Mouse (Mus musculus) heart, adult 9 months (tissue): ENCODE measurements around the gene Tpst2.
"Not testable (repeated sequence)": the region's sequence is repeated elsewhere in the genome, so short reads cannot be mapped to it uniquely, and the experiment has no call there.

Source experiments
- DNase-seq, 2 experiments: peaks; one replicate each; pipeline ENCODE4 v3.0.0; 2022; ENCODE audit warnings: low spot score in 2 of 2

The Tpst2 gene

DNA sequence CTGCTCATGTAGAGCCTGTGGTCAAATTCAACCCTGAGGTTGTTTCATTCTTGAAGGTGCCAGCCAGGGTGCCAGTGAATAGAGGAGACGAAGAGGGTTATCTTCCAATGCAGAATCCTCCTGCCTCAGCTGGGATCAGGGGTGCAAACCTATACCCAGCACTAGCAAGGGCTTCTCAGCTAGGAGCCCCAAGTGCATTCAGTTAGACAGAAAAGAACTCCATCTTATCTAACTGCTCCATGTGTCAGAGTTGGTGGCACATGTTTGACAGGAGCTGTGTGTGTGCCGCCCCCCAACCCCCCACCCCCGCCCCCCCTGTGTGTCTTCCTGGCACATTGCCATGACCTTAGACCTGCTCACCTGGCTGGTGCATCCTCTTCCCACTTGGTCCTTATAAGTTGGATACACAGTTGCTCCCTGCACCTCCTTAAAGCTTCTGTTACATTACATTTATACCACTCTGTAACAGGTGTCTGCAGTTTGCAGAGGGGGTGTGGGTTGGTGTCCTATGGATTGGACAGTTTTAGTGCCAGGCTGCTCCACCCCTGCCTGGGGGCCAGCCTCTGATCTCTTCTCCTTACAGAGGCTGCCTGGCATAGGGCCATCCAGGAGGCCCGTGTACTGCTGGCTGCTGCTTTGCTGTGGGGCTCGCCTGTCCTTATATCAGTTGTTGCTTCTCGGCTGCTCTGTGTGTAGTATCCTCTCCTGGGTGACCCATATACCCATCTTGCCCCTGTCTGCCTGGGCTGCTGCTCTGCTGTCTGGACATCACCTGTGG is 20.1 kb downstream of the Tpst2 start:
- DNase-seq: no peak

DNA sequence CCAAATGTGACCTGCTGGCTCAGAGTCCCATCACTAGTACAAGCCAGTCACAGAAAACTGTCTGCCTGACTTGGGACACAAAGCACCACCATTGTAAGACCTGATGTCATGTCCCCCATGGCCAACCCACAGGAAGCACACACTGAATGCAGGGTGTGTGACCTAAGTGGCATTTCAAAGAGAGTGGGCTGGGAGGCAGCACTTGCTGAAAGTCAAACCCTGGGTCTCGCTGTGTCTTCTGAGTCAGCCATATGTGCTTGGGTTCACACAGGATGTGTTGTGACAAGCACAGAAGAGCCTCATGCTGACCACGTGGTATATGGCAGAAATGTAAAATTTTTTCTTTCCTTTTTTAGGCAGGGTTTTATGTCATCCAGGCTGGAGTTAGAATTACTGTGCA is 20.8 kb downstream of the Tpst2 start:
- DNase-seq: no peak

DNA sequence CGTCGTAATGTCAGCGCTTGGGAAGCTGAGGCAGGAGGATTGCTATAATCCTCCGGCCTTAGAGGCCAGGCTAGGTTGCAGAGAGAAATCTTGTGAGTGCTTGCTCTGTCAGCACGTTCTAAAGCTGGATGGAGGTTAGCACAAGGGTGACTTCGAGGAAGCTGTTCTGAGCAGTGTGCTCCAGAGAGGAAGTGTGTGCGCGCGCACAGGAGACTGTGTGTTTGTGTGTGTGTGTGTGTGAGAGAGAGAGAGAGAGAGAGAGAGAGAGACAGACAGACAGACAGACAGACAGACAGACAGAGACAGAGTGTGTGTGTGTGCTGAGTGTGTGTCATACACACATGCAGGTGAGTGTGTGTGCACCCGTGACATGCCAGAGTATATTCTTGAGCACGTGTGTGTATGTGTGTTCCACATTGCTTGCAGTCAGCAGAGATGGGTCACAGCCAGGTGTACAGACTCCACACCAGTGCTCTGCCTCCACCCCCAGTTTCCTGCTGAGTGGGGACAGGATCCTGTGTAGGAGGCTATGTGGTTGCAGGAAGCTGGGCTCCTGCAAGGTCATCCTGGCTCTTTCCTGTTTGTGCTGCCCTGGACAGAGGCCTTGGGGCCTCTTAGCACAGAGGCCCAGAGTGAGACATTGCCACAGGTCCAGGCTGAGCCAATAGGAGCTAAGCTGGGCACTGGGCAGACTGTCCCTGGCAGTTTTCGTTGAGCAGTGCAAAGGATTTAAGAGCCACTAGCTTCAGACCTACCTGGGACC is 21.9 kb downstream of the Tpst2 start:
- peak; percentile 63 to 84 for DNase-seq

DNA sequence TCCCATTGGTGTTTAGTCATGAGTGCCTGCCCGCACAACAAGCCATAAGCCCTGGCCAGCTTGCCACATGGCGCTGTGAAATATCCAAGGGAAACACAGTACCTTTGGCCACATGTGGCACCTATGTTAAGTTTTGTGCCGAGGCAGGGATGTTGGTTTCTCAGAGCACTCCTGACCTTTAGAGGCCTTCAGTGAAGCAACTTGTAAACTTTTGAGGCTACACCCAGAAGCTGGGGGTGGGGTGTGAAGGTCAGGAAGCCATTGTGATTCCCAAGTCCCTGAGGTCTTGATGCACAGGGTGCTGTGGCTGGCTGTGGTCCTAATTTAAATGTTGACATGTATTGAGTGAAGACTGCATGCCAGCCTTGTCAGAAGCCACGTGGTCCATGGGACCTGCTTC is 22.9 kb downstream of the Tpst2 start:
- no peak for DNase-seq

DNA sequence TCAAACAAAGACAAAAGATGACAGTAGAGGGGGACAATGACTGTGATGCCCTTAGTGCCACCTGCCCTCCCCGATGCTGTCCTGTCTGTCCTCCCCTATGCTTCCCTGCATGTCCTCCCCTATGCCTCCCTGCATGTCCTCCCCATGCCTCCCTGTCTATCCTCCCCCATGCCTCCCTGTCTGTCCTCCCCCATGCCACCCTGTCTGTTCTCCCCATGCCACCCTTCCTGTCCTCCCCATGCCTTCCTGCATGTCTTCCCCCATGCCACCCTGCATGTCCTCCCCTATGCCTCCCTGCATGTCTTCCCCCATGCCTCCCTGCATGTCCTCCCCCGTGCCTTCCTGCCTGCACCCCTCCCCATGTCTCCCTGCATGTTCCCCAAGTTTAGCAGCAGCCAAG is 23.6 kb downstream of the Tpst2 start:
- DNase-seq: no peak

DNA sequence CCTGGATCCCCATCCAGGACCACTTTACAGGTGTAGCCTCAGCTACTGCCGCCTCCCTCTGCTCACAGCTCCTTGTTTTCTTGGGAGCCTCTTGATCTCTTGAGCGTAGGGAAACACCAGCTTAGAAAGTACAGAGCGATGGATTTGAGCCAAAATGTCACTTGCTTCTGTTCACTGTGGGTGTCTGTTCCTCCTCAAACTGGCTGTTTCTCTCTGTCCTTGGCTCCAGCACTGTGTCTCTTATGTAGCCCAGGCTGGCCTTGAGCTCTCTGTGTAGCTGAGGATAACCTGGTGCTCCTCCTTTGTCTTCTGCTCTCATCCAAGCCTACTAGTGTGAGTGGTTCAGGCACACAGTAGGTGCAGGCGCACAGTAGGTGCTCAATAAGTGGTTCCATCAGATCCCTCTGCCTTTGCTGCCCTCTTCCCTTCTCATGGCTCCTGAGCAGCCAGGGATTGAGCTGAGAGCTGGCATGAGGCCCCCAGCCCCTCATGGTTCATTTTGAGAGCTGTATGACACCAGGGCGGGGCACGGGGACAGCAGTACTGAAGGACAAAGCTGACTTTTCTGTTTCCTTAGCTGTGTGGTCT is 24.3 kb downstream of the Tpst2 start:
- DNase-seq: no peak

DNA sequence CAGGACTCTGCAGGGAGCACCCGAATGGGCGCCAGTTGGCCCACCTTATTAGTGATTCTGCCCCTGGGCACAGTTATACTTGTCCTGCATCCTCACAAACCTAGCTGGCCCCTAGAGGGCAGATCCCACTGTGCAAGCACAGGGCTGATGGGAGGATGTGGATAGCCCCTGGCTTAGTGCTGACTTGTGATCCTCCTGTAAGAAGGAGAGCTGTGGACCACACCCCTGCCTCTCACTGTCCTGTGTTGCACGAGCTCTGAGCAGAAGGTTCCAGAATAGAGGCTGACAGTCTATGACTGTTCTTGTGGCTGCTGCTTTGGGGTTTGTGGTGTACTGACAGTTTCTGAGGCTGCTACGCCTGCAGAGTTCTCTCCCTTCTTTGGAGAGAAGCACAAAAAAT is 25.2 kb downstream of the Tpst2 start:
- DNase-seq: no peak

DNA sequence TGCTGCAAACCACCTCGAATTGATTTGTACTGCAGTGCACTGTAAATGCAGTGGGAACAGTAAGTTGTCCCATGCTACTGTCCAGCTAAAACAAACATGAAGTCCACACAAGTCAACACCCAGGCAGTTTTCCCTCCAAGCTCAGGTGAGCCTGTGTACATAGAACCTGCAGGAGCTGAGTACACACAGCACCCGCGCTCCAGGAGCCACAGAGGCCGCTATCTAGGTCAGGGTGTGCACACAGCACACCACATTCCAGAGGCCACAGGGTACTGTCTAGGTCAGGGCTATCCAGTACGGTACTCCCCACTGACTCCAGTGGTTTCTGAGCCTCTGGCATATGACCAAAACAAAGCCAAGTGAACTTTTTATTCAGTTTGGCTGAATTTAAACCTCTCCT is 25.8 kb downstream of the Tpst2 start:
- no peak for DNase-seq

DNA sequence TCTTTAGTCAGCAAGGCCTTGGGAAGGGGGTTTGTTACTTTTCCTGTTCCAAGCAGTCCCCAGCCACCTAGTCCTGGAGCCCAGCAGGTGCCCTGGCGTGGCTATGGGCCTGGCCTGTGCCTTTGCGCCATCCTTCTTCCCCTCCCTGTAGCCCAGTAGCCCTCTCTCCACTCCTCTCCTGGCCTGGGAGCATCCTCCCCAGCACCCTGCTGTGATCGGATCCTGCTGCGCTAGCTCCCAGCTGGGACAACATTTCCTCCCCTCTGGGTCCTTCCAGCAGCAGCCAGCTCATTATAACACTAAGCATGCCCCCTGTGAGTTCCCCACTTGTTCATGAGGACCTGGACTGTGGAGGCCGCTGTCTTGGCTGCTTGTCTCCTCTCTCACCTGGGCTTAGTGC is 29.4 kb downstream of the Tpst2 start:
- no peak for DNase-seq

DNA sequence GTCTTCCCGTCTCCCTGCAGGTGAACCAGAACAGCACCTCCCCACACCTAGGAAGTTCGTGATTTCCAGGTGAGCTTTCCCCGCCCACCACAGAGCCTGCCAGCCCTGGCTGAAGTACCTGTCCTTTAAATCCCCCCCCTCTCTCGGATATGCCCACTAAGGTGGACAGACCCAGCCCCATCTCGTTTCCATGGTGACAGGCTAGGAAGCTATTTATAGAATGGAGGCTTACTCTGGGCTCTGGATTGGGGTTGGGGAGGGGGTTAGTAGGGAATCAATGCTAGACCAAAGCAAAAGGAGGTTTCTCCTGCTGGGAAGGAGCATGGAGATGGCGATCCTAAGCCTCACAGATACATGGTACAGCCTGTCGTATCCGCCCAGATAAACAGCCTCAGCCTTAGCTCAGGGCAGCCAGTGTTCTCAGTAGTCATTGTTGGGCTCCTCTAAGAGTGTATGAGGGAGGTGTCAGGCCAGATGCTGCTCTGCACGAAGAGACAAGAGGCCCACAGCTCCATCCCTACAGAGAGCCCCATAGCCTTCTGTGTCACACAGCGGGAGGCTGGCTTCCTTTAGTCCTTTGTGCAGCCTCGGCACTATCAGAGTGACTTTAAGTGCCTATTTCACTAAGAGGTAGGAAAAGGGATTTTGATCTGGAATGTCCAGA is 36.9 kb downstream of the Tpst2 start:
- no peak for DNase-seq

DNA sequence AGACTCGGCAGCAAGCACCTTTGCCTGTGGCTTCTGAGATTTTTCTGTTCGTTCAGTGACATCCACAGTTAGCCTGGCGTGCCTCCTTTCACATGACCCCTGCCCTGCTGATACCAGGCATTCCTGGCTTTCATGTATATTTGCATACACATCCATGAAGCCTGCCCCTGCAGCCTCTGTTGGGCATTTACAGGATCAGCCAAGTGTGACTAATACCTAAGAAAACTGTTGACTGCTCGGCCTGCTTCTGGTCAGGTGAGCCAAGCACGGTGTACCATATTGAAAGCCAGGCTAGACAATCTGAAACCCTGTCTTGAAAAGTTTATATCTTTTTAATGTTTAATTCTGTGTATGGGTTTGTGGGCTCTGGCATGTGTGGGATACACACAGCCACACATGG is 40.0 kb downstream of the Tpst2 start:
- no peak for DNase-seq

DNA sequence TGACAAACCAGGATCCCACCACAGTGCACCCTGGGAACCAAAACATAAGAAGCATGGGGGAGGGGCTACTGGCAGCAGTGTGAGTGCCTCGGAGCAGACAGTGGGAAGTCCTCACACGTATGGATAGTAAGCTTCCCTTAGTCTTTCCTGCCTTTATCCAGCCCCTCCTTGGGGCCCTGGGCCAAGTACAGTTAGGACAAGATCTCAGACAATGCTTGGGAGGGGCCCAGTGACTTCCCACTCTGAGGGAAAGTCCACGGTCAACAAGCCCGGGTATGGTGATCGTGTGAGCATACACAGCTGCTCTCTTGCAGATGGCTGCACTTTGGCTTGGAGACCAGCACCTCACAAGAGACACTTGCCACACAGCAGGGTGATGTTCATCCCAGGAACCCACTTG is 40.8 kb downstream of the Tpst2 start:
- peak; percentile 43 to 78 for DNase-seq

DNA sequence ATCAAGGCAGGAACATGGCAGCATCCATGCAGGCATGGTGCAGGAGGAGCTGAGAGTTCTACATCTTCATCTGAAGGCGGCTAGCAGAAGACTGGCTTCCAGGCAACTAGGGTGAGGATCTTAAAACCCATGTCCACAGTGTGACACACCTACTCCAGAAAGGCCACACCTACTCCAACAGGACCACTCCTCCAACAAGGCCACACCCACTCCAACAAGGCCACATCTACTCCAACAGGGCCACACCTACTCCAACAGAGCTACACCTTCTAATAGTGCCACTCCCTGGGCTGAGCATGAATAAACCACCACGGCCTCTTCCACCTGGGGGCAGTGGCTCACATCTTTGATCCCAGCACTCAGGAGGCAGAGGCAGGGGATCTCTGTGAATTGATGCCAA is 42.9 kb downstream of the Tpst2 start:
- DNase-seq: not testable (repeated sequence)

DNA sequence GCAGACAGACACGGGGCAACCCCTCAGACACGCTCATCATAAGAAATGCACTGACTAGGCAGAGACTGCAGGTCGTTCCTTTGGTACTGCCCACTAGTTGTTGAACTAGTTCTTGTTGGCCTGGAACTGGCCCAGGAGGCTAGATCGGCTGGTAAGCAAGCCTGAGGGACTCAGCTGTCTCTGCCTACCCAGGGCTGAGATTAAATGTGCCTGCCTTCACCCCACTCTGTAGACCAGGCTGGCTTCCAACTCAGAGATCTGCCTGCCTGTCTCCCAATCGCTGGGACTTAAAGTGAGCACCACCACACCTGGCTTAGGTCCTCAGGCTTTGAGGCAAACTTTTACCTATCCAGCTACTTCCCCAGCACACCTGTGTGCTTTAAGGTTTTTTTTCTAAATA is 43.9 kb downstream of the Tpst2 start:
- DNase-seq: no peak

DNA sequence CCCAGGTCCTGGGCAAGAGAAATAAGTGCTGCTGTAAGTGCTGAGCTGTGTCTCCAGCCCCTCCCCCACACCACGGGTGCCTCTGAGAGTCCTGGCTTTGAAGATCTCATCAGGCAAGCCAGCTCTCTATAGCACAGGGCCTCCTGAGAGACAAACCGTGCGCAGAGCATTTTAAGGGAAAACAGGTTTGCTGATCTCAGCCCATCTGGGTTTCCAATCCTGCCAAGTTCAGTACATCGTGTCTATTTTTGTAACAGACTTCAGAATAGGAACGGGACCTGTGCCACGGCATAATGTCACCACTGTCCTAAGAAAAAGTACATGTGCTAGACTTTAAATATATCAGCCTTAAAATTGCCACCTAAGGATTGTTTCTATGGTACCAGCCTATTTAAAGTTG is 44.4 kb downstream of the Tpst2 start:
- DNase-seq: peak in 1 of 2 experiments; percentile 27

DNA sequence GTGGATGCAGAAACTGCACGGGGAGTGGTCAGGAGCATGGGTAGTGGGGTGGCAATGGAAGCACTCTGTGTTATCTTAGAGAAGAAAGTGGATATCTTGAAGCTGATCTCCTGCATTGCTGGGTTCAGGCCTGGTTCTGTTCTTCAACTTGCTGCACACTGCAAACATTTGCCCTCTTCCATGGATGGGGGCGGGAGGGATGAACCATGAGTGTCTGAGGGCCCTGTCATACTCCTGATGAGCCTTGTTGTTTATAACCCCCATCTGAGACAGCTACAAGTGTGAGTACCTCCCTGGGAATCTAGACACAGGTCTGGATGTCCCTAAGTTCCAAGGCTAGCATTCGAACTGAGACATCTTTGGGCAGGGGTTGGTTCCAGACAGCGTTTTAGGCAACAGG is 44.9 kb downstream of the Tpst2 start:
- DNase-seq: no peak

DNA sequence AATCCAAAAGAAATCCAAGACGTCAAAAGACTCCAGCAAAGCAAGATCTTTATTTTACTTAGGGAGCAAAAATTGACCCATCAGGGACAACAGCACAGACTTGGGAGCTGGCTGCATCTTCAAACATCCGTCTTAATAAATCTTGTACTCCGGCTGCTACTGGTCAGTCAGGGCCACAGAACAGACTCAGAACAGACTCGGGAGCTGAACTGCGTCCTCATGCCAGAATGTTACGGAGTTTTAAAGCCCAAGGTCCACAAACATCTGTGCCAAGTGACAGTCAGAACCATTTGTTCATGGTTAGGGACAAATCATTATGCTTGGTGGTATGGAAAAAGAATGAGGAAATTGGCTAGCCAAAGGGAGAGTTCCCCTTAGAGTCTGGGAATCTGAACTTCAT is 46.8 kb downstream of the Tpst2 start:
- DNase-seq: no peak

DNA sequence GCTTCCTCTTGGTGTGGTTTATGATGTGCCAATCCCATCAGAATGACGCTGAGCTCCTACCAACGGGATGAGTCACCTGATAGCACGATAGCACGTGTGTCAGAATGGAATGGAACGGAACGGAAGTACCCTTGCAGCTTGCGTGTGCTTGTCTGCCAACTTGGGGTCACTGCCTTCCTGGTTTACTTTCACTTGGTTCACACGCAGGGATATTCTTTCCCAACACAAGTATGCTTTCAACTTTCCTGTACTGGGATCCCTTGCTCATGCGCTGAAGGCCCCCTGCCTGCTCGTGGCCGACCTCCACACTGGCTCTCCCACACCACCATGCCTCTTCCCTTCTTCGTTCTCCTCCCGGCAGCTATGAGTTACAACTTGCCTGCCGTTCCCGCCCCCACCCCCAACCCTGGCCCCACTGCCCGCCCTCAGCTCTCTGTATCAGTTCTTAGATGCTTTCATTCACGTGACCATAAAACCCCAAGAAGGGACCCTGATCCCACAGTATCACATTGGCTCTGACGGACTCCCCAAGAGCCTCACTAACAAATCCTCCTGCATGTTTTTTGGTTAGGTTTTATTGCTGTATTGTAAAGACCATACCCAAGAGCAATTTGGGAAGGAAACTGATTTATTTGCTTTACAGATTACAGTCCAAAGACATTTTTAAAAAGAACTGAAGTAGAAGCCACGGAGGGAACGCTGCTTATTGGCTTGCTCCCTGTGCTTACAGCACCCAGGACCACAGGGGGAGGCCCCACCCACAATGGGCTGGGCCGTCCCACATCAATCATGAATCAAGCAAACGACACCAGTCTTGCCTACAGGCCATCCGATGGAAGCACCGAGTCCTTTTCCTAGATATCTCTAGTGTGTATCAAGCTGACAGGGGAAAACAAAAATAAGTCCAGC is 48.4 kb downstream of the Tpst2 start:
- peak; percentile 50 to 55 for DNase-seq

DNA sequence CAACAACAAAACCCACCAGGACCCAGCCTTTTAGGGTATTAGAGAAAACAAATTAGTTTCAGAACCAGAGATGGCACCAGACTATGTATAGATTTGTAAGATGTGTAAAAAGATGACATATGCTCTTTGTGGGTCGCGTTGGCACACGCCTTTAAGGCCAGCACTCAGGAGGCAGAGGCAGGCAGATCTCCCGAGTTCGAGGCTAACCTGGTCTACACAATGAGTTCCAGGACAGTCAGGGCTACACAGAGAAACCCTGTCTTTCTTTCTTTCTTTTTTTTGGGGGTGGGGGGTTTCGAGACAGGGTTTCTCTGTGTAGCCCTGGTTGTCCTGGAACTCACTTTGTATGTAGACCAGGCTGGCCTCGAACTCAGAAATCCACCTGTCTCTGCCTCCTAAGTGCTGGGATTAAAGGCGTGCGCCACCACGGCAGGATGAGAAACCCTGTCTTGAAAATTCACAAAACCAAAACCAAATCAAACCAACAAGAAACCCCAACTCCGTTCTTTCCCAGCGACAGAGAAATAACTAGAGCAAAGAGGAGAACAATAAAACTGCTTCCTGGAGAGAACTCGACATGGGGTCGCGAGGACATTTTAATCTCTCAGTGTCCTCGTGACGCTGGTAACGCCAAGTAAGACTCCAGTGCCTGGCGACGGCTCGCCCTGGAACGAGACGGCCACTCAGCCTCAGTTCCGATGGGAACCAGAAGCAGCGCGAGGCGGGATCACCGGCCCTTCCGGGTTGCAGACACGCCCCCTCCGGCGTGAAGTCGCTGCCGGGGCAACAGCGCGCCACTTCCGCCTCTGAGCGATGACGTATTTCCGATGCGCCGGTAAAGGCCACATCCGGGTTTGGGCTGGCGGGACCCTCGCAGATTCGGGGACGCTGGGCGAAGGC is 49.3 kb downstream of the Tpst2 start, which contains the start of gene Tfip11:
Gene Tfip11, plus strand, starts transcription at position 813 of the 900 bp plus-strand sequence.
- DNase-seq: peak; percentile 93 to 95

DNA sequence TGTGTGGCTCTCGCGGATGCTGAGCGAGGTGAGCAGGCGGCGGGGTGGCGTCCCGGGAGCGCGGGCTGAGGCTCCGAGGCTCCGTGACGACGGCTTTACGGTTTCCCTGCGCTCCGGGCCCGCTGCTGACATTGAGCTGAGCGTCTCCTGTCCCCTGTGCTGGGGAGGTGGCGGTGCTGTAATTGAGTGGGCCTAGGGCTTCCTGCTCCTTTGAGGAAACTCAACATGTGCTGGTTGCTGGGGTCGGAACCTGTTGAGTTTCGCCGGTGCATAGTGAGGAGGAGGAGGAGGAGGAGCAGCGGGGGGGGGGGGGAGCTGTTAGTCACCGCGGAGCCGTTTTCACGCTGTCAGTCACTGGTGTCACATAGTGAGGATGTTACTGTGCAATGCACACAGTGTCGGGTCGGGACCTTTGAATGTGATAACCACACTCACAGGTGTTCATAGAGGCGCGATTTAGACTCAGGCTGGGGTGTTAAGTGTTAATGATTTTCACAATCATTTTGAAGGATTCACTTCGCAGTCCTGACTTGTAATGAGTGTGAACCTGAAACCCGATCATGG is 50.0 kb downstream of the Tpst2 start:
- no peak for DNase-seq
